Mouse (Mus musculus) c-Kit-negative CD71-positive TER-119-positive erythroid progenitor cells, embryonic 14.5 days (primary cell): Measurements from ENCODE around the gene Esd.

Experiments used
- DNase-seq: peaks from one replicate; pipeline ENCODE4 v3.0.0-alpha.2; 2013; ENCODE audit warnings: low read depth, low spot score

Esd gene

GRCm38 (mm10) chr14:74732079-74732783, at the start of gene Esd:
Gene Esd (plus strand): TSS chr14:74732297.
- DNase-seq = peak; percentile 85

- no peak for DNase-seq
Measured at GRCm38 (mm10) chr14:74684298-74684978, 47.7 kb upstream of the Esd start.

GRCm38 (mm10) chr14:74691963-74692362, 40.1 kb upstream of the Esd start:
- no peak for DNase-seq

- no peak for DNase-seq
Measured at GRCm38 (mm10) chr14:74696766-74697165, 35.3 kb upstream of the Esd start.

- no peak for DNase-seq
Measured at GRCm38 (mm10) chr14:74697432-74697831, 34.7 kb upstream of the Esd start.

- no peak for DNase-seq
Measured at GRCm38 (mm10) chr14:74699241-74699640, 32.9 kb upstream of the Esd start.

- DNase-seq = no peak
Measured at GRCm38 (mm10) chr14:74703930-74704329, 28.2 kb upstream of the Esd start.

GRCm38 (mm10) chr14:74709054-74709453, 23.0 kb upstream of the Esd start:
- DNase-seq = peak; percentile 51

- DNase-seq = no peak
Measured at GRCm38 (mm10) chr14:74723541-74723940, 8.6 kb upstream of the Esd start.

- DNase-seq = no peak
Measured at GRCm38 (mm10) chr14:74731221-74732078, 647 bp upstream of the Esd start.

GRCm38 (mm10) chr14:74733397-74733796, 1.3 kb downstream of the Esd start:
- DNase-seq = peak; percentile 36

GRCm38 (mm10) chr14:74735471-74735870, 3.4 kb downstream of the Esd start:
- DNase-seq = no peak

GRCm38 (mm10) chr14:74736850-74737249, 4.8 kb downstream of the Esd start:
- no peak for DNase-seq

GRCm38 (mm10) chr14:74764191-74764918, 32.3 kb downstream of the Esd start:
- DNase-seq = peak; percentile 52

- no peak for DNase-seq
Measured at GRCm38 (mm10) chr14:74767892-74768291, 35.8 kb downstream of the Esd start.

GRCm38 (mm10) chr14:74774046-74774619, 42.0 kb downstream of the Esd start:
- no peak for DNase-seq

GRCm38 (mm10) chr14:74784243-74784934, 52.3 kb downstream of the Esd start:
- no peak for DNase-seq

- DNase-seq = no peak
Measured at GRCm38 (mm10) chr14:74787717-74788116, 55.6 kb downstream of the Esd start.

GRCm38 (mm10) chr14:74788766-74789165, 56.7 kb downstream of the Esd start:
- no peak for DNase-seq

GRCm38 (mm10) chr14:74790535-74790934, 58.4 kb downstream of the Esd start:
- no peak for DNase-seq

GRCm38 (mm10) chr14:74792793-74793192, 60.7 kb downstream of the Esd start:
- DNase-seq = no peak
